8 mouse cellular contexts compared by ENCODE assay signal in genomic region chr2:11331528-11332446, GRCm38 (mm10).
DNase-seq lines count a peak whose midpoint lies in the region; ATAC-seq and TF ChIP-seq lines count a peak whose summit lies in the region.

No protein-coding gene starts in this region.

- peak; percentile 82 for ATAC-seq in hindbrain, embryonic 14.5 days (ENCODE audit: low FRiP score)

- H3K4me1 ChIP-seq in cerebellum, adult 2 months (ENCODE audit: control insufficient read depth, insufficient read depth, low read length) = peaks cover 2% of the 10 kb centered on the region; the same call in 1 of the 2 replicates
- no peaks in the 10 kb centered on the region for H3K4me1 ChIP-seq in hindbrain, embryonic 14.5 days (replicated peaks; ENCODE audit: control insufficient read depth, insufficient read depth, low read length)

- H3K4me2 ChIP-seq in hindbrain, embryonic 14.5 days (replicated peaks) = no peak overlapping the region

- H3K9ac ChIP-seq in hindbrain, embryonic 14.5 days = no peak overlapping the region

- 29% methylated on average over 11 of the region's 11 CpGs for WGBS in cerebellum, adult 2 months
- 31% methylated on average over 11 of the region's 11 CpGs for WGBS in hindbrain, embryonic 14.5 days

- no peaks in the 10 kb centered on the region for H3K9me3 ChIP-seq in hindbrain, embryonic 14.5 days (ENCODE audit: control insufficient read depth, low read length)

- no peaks in the 10 kb centered on the region for H3K27me3 ChIP-seq in cerebellum, adult 2 months (ENCODE audit: control insufficient read depth, insufficient read depth, low read length)
- no peaks in the 10 kb centered on the region for H3K27me3 ChIP-seq in hindbrain, embryonic 14.5 days (ENCODE audit: control insufficient read depth, insufficient read depth, low read length)

- DNase-seq in NIH3T3 (ENCODE audit: low read depth) = peak; percentile 92
- peak; percentile 54 to 55 for DNase-seq in cerebellum, adult 2 months
- peak; percentile 85 for DNase-seq in forelimb bud, embryonic 11.5 days (ENCODE audit: low read depth, low spot score)
- peak; percentile 92 for DNase-seq in hindbrain, embryonic 14.5 days (ENCODE audit: low spot score)
- peak; percentile 62 to 71 for DNase-seq in layer of hippocampus, postnatal 14 days (ENCODE audit: low spot score in 2 of 2)
- peak; percentile 83 for DNase-seq in lung, postnatal 14 days
- DNase-seq in retina, postnatal 7 days (ENCODE audit: low read depth, low spot score) = peak; percentile 78
- peak; percentile 67 for DNase-seq in urinary bladder, postnatal 25 days (ENCODE audit: low spot score)

- no peak for TF ChIP-seq POLR2A in cerebellum, adult 2 months (IDR thresholded peaks at IDR 0.05; ENCODE audit: borderline replicate concordance, insufficient read depth, low read length)

- H3K4me3 ChIP-seq in cerebellum, adult 2 months (replicated peaks; ENCODE audit: insufficient read depth, low read depth, low read length) = no peak overlapping the region
- no peak overlapping the region for H3K4me3 ChIP-seq in hindbrain, embryonic 14.5 days (replicated peaks; ENCODE audit: low read length)

- no peaks in the 10 kb centered on the region for H3K36me3 ChIP-seq in hindbrain, embryonic 14.5 days (replicated peaks; ENCODE audit: control insufficient read depth, insufficient read depth)

- H3K27ac ChIP-seq in cerebellum, adult 2 months (ENCODE audit: insufficient read depth, low read length) = no peak overlapping the region
- no peak overlapping the region for H3K27ac ChIP-seq in hindbrain, embryonic 14.5 days

- peak; percentile 98 for TF ChIP-seq CTCF in cerebellum, adult 2 months (IDR thresholded peaks at IDR 0.05; ENCODE audit: borderline replicate concordance, insufficient read depth, low read depth, low read length)
